Mouse (Mus musculus) olfactory bulb, adult 2 months (tissue): ENCODE data around the gene Mrps27. TPM values are rescaled to one million over a fixed set of nuclear protein-coding genes. Genes with fewer than 3 reads are reported as not detected.
"Not testable (repeated sequence)": the region's sequence is repeated elsewhere in the genome, so short reads cannot be mapped to it uniquely, and the experiment has no call there.

Experiments
- H3K27ac ChIP-seq: fragments of 200-500 bp; 2 replicates; pipeline ENCODE4 v1.5.1; 2012; ENCODE audit warnings: low read depth, low read length; ENCODE audit not compliant: insufficient read depth
- H3K4me1 ChIP-seq: fragments of 200-500 bp; 2 replicates; pipeline ENCODE4 v1.6.1; 2012; ENCODE audit warnings: low read length; ENCODE audit not compliant: control insufficient read depth, insufficient read depth
- H3K4me3 ChIP-seq: fragments of 200-500 bp; 2 replicates; pipeline ENCODE4 v1.5.1; 2012; ENCODE audit warnings: mild to moderate bottlenecking, low read depth, low read length, moderate library complexity; ENCODE audit not compliant: insufficient read depth
- CTCF ChIP-seq: fragments of 200-500 bp; IDR thresholded peaks from 2 replicates; pipeline ENCODE4 v1.5.1; 2012; ENCODE audit warnings: low read depth, mild to moderate bottlenecking, low read length, moderate library complexity; ENCODE audit not compliant: insufficient read depth
- POLR2A ChIP-seq: fragments of 200-500 bp; IDR thresholded peaks from 2 replicates; pipeline ENCODE4 v1.6.1; 2012; ENCODE audit warnings: mild to moderate bottlenecking, low read depth, low read length, moderate library complexity; ENCODE audit not compliant: insufficient read depth
- WGBS: fragments of 180-500 bp; shearing (Covaris S2); methylation state at CpG from one replicate; pipeline ENCODE4 v1.1.7; 2018; 5-methylcytosine and 5-hydroxymethylcytosine counted together
- polyA plus RNA-seq: library from polyadenylated mRNA; stranded (reverse); fragments of >200 nt; gene quantifications from 2 replicates; pipeline ENCODE4 v1.2.4, GENCODE M21; 2012; ENCODE audit warnings: low replicate concordance; ENCODE audit not compliant: missing spikeins, insufficient read depth, insufficient read length

Mrps27 gene
- polyA plus RNA-seq, 1 experiment, result not detected

GRCm38 (mm10) chr13:99314657-99315181, 29.9 kb upstream of the Mrps27 start:
- no peak overlapping the region for H3K4me3 ChIP-seq
- WGBS, result 92% methylated on average over 15 of the region's 15 CpGs

DNA sequence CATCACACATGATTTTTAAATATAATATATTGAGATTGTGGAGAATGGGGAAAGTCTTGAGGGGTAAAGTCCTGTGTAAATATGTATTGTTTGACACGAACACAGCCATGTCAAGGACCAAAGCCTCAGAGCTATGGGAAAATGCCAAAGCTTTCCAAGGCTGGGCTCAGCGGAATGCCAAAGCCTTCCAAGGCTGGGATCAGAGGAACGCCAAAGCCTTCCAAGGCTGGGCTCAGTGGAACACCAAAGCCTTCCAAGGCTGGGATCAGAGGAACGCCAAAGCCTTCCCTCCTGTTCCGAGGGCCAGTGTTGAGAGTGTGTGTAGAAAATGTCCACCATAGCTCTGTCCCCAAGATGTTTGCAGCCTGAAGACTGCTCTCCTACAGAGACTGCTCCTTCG, 28.2 kb upstream of the Mrps27 start:
- WGBS, result 86% methylated on average over 6 of the region's 6 CpGs
- peaks cover 8% of the 10 kb centered on the region; the same call in 1 of the 2 replicates for H3K4me1 ChIP-seq
- H3K4me3 ChIP-seq, result no peak overlapping the region
- no peak overlapping the region for H3K27ac ChIP-seq
- no peak for TF ChIP-seq POLR2A
- no peak for TF ChIP-seq CTCF

More at GRCm38 (mm10) chr13:99314657-99315181, 29.9 kb upstream of the Mrps27 start:
- Histone ChIP-seq H3K27ac (no peak overlapping the region), H3K4me1 (peaks cover 5% of the 10 kb centered on the region; the same call in 1 of the 2 replicates)
- no peak for TF ChIP-seq POLR2A
- no peak for TF ChIP-seq CTCF

DNA sequence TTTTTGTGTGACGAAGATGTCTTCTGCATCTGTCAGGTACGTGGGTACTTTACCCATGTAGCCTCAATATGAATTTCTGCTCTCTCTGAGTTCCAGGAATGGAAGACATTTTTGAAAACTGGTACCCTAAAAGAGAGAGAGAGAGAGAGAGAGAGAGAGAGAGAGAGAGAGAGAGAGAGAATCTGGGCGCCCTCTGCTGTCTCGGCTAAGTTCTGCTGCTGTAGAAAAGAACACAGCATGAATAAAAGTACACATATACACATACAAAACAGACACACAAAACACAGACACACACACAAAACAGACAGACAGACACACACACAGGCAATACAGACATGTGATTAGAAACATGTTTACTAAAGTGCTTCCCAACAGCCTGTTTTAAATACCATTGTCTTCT, 27.5 kb upstream of the Mrps27 start:
- no peak for TF ChIP-seq POLR2A
- no peak for TF ChIP-seq CTCF
- 31% methylated on average over 4 of the region's 4 CpGs for WGBS

GRCm38 (mm10) chr13:99320453-99320852, 24.1 kb upstream of the Mrps27 start:
- Histone ChIP-seq H3K27ac (no peak overlapping the region), H3K4me1 (peaks cover 8% of the 10 kb centered on the region; the same call in 1 of the 2 replicates), H3K4me3 (no peak overlapping the region)
- 94% methylated on average over 7 of the region's 7 CpGs for WGBS
- no peak for TF ChIP-seq POLR2A
- no peak for TF ChIP-seq CTCF

More for the DNA sequence above, 27.5 kb upstream of the Mrps27 start:
- Histone ChIP-seq H3K4me3 (no peak overlapping the region), H3K27ac (no peak overlapping the region), H3K4me1 (peaks cover 8% of the 10 kb centered on the region; the same call in 1 of the 2 replicates)

DNA sequence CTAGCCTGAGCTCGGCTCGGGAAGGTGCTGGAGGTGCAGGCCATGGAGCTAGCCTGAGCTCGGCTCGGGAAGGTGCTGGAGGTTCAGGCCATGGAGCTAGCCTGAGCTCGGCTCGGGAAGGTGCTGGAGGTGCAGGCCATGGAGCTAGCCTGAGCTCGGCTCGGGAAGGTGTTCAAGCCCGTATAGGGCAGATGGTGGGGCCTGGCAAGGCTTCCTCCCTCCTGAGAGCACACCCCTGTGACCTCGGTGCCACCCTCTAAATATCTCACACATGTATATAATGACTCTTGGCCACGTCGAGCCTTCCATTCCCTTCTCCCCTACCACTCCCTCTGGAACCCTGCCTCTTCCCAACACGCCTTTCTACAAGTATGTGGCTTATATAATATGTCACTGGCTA, 21.7 kb upstream of the Mrps27 start:
- 93% methylated on average over 13 of the region's 13 CpGs for WGBS
- not testable (repeated sequence) for H3K4me1 ChIP-seq, H3K4me3 ChIP-seq, H3K27ac ChIP-seq

GRCm38 (mm10) chr13:99323632-99324336, 20.8 kb upstream of the Mrps27 start:
- peaks cover 5% of the 10 kb centered on the region; the same call in 1 of the 2 replicates for H3K4me1 ChIP-seq
- TF ChIP-seq CTCF (no peak), POLR2A (no peak)
- no peak overlapping the region for H3K27ac ChIP-seq
- H3K4me3 ChIP-seq, result no peak overlapping the region
- 78% methylated on average over 7 of the region's 7 CpGs for WGBS

- H3K27ac ChIP-seq, H3K4me3 ChIP-seq, H3K4me1 ChIP-seq: not testable (repeated sequence)
- 95% methylated on average over 8 of the region's 8 CpGs for WGBS
Measured at GRCm38 (mm10) chr13:99324337-99324685, 20.3 kb upstream of the Mrps27 start.

DNA sequence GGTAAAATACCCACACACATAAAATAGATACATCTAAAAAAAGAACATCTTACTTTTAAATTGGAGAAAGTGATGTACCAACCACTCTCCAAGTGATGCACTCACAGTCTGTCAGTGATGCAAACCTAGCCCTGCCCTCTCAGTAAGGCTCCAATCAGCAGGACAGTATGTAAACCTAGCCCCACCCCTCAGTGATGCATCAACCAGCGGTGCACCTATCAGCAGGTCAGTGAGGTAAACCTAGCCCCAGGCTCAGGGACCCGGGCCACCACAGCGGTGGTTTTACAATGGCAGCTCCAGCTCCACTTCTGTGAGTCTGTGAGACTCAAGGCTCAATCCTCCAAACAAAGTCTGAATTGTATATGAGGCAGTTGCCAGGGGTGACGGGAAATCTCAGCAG, 13.3 kb upstream of the Mrps27 start:
- no peak overlapping the region for H3K27ac ChIP-seq
- WGBS, result 49% methylated on average over 4 of the region's 4 CpGs
- no peak overlapping the region for H3K4me3 ChIP-seq
- no peaks in the 10 kb centered on the region for H3K4me1 ChIP-seq
- TF ChIP-seq POLR2A, result no peak
- TF ChIP-seq CTCF, result no peak

GRCm38 (mm10) chr13:99337510-99337909, 7.1 kb upstream of the Mrps27 start:
- peaks cover 2% of the 10 kb centered on the region; the same call in 1 of the 2 replicates for H3K4me1 ChIP-seq
- 80% methylated on average over 6 of the region's 6 CpGs for WGBS
- no peak overlapping the region for H3K4me3 ChIP-seq
- no peak overlapping the region for H3K27ac ChIP-seq
- TF ChIP-seq POLR2A (no peak), CTCF (no peak)

- no peak overlapping the region for H3K4me3 ChIP-seq
- TF ChIP-seq CTCF (no peak), POLR2A (no peak)
- no peak overlapping the region for H3K27ac ChIP-seq
- peaks cover 2% of the 10 kb centered on the region; the same call in 1 of the 2 replicates for H3K4me1 ChIP-seq
- 91% methylated on average over 6 of the region's 6 CpGs for WGBS
Measured at GRCm38 (mm10) chr13:99341504-99341903, 3.1 kb upstream of the Mrps27 start.
